Mouse (Mus musculus): Measurements from ENCODE around the gene Grhpr.

DNA sequence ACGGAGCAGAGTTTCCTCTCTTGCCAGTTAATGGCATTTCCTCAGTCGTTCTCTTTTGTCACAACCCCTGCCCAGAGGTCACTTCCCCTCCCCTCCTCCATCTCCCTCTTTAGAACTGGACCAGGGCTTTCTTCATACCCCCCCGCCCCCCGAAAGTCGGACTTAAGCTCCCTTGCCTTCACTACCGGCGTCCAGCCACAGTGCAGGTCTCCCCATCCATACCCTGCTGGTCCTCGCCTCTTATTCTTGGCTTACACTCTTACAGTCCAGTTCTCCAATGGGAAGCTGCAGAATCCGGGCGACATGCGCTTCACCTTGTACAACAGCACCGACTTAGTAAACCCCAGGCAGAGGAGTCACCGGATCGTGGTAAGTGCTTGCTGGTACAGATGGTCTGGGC, 37.8 kb downstream of the Grhpr start:
- TF ChIP-seq CTCF (conservative IDR thresholded peaks at IDR 0.05 in 1 of 2, IDR thresholded peaks at IDR 0.05 in 1 of 2; ENCODE audit: low read depth in 2 of 2, low read length in 2 of 2) = no peak
- no peak for TF ChIP-seq POLR2A (IDR thresholded peaks at IDR 0.05; ENCODE audit: low read depth, low read length)
- TF ChIP-seq IRF4 (IDR thresholded peaks at IDR 0.05; ENCODE audit: low read depth, low read length) = no peak
- no peak for TF ChIP-seq UBTF (IDR thresholded peaks at IDR 0.05; ENCODE audit: low read depth, low read length)
- no peak for TF ChIP-seq MAZ (IDR thresholded peaks at IDR 0.05; ENCODE audit: low read depth, low read length)
